Mouse (Mus musculus) cerebellum, adult 11 months (tissue): ENCODE results near the gene Rps6ka3.

Experiments
- DNase-seq: peaks from one replicate; pipeline ENCODE4 v3.0.0; 2022

Gene Rps6ka3

GRCm38 (mm10) chrX:159210007-159210406 lies at the start of gene Rps6ka3:
Gene Rps6ka3 (plus strand): TSS chrX:159210307.
- DNase-seq, result no peak

- DNase-seq, result no peak
These were observed 40.9 kb upstream of the Rps6ka3 start for GRCm38 (mm10) chrX:159169200-159169599.

GRCm38 (mm10) chrX:159171579-159171978 lies 38.5 kb upstream of the Rps6ka3 start:
- no peak for DNase-seq

GRCm38 (mm10) chrX:159191581-159191980 lies 18.5 kb upstream of the Rps6ka3 start:
- no peak for DNase-seq

GRCm38 (mm10) chrX:159199495-159199894 lies 10.6 kb upstream of the Rps6ka3 start:
- no peak for DNase-seq

GRCm38 (mm10) chrX:159200101-159200500 lies 10.0 kb upstream of the Rps6ka3 start:
- DNase-seq, result no peak

GRCm38 (mm10) chrX:159210892-159211583 lies 931 bp downstream of the Rps6ka3 start:
- no peak for DNase-seq

GRCm38 (mm10) chrX:159215253-159215652 lies 5.1 kb downstream of the Rps6ka3 start:
- DNase-seq, result no peak

- no peak for DNase-seq
These were observed 12.4 kb downstream of the Rps6ka3 start for GRCm38 (mm10) chrX:159222474-159222873.

- no peak for DNase-seq
These were observed 27.2 kb downstream of the Rps6ka3 start for GRCm38 (mm10) chrX:159237275-159237674.

GRCm38 (mm10) chrX:159254001-159254884 lies 44.1 kb downstream of the Rps6ka3 start:
- DNase-seq, result peak; percentile 32

- DNase-seq, result peak; percentile 75
These were observed 45.2 kb downstream of the Rps6ka3 start for GRCm38 (mm10) chrX:159255123-159255978.

- peak; percentile 24 for DNase-seq
These were observed 46.1 kb downstream of the Rps6ka3 start for GRCm38 (mm10) chrX:159256040-159256852.

- DNase-seq, result peak; percentile 34
These were observed 46.9 kb downstream of the Rps6ka3 start for GRCm38 (mm10) chrX:159256921-159257421.

GRCm38 (mm10) chrX:159264681-159265080 lies 54.6 kb downstream of the Rps6ka3 start:
- DNase-seq, result no peak

- DNase-seq, result peak; percentile 21
These were observed 59.0 kb downstream of the Rps6ka3 start for GRCm38 (mm10) chrX:159269072-159269471.

- DNase-seq, result no peak
These were observed 76.7 kb downstream of the Rps6ka3 start for GRCm38 (mm10) chrX:159286765-159287164.

- DNase-seq, result no peak
These were observed 85.8 kb downstream of the Rps6ka3 start for GRCm38 (mm10) chrX:159295879-159296278.

GRCm38 (mm10) chrX:159302349-159303311 lies 92.5 kb downstream of the Rps6ka3 start:
- no peak for DNase-seq

- no peak for DNase-seq
These were observed 105.2 kb downstream of the Rps6ka3 start for GRCm38 (mm10) chrX:159315293-159315692.

GRCm38 (mm10) chrX:159321342-159321741 lies 111.2 kb downstream of the Rps6ka3 start:
- peak; percentile 58 for DNase-seq
